Mouse (Mus musculus): ENCODE results near the gene D2hgdh.

Gene D2hgdh

GRCm38 (mm10) chr1:93824609-93825008 lies at the start of gene D2hgdh:
TSS of gene D2hgdh (plus strand) at chr1:93824909.
- DNase-seq, result no peak

- no peak for DNase-seq
Measured at GRCm38 (mm10) chr1:93776686-93777085, 48.0 kb upstream of the D2hgdh start.

GRCm38 (mm10) chr1:93786912-93787311 lies 37.8 kb upstream of the D2hgdh start:
- DNase-seq, result no peak

GRCm38 (mm10) chr1:93794526-93794925 lies 30.2 kb upstream of the D2hgdh start:
- no peak for DNase-seq

- no peak for DNase-seq
Measured at GRCm38 (mm10) chr1:93795886-93796285, 28.8 kb upstream of the D2hgdh start.

GRCm38 (mm10) chr1:93800670-93801503 lies 23.8 kb upstream of the D2hgdh start:
- no peak for DNase-seq

- peak; percentile 91 for DNase-seq
Measured at GRCm38 (mm10) chr1:93801741-93802238, 22.9 kb upstream of the D2hgdh start, which contains the start of gene Dtymk. TSS of gene Dtymk (minus strand) at chr1:93801934.

GRCm38 (mm10) chr1:93802771-93803170 lies 21.9 kb upstream of the D2hgdh start:
- no peak for DNase-seq

GRCm38 (mm10) chr1:93803556-93804507 lies 20.9 kb upstream of the D2hgdh start, which contains the start of gene Ing5:
TSS of gene Ing5 (plus strand) at chr1:93803965.
- DNase-seq, result peak; percentile 100

- DNase-seq, result no peak
Measured at GRCm38 (mm10) chr1:93804818-93805217, 19.9 kb upstream of the D2hgdh start.

GRCm38 (mm10) chr1:93805221-93805951 lies 19.3 kb upstream of the D2hgdh start:
- DNase-seq, result no peak

GRCm38 (mm10) chr1:93808871-93809270 lies 15.8 kb upstream of the D2hgdh start:
- no peak for DNase-seq

- no peak for DNase-seq
Measured at GRCm38 (mm10) chr1:93810011-93810410, 14.7 kb upstream of the D2hgdh start.

GRCm38 (mm10) chr1:93811495-93812039 lies 13.1 kb upstream of the D2hgdh start:
- DNase-seq, result no peak

- no peak for DNase-seq
Measured at GRCm38 (mm10) chr1:93817823-93818532, 6.7 kb upstream of the D2hgdh start.

GRCm38 (mm10) chr1:93818722-93819121 lies 6.0 kb upstream of the D2hgdh start:
- DNase-seq, result no peak

- DNase-seq, result no peak
Measured at GRCm38 (mm10) chr1:93823796-93824495, 763 bp upstream of the D2hgdh start.

GRCm38 (mm10) chr1:93825105-93825674 lies 481 bp downstream of the D2hgdh start:
- DNase-seq, result peak; percentile 94

- DNase-seq, result peak; percentile 17
Measured at GRCm38 (mm10) chr1:93825771-93826539, 1.2 kb downstream of the D2hgdh start.

- DNase-seq, result no peak
Measured at GRCm38 (mm10) chr1:93826540-93826835, 1.8 kb downstream of the D2hgdh start.
